Mouse (Mus musculus) large intestine, adult 2 months (tissue): Measurements from ENCODE around the gene A630001G21Rik. TPM values are rescaled to one million over a fixed set of nuclear protein-coding genes. Genes with fewer than 3 reads are reported as not detected.

Experiments
- DNase-seq: peaks from one replicate; pipeline ENCODE4 v3.0.0-alpha.2; 2012; ENCODE audit warnings: low read depth, low spot score
- WGBS: fragments of 180-500 bp; shearing (Covaris S2); methylation state at CpG from one replicate; pipeline ENCODE4 v1.1.7; 2018; 5-methylcytosine and 5-hydroxymethylcytosine counted together
- polyA plus RNA-seq: library from polyadenylated mRNA; depleted of rRNA; stranded (reverse); fragments of >200 nt; gene quantifications from 2 replicates; pipeline ENCODE4 v1.2.3, GENCODE M21; 2012

A630001G21Rik gene
- polyA plus RNA-seq, 1 experiment = 2.8 TPM

DNA sequence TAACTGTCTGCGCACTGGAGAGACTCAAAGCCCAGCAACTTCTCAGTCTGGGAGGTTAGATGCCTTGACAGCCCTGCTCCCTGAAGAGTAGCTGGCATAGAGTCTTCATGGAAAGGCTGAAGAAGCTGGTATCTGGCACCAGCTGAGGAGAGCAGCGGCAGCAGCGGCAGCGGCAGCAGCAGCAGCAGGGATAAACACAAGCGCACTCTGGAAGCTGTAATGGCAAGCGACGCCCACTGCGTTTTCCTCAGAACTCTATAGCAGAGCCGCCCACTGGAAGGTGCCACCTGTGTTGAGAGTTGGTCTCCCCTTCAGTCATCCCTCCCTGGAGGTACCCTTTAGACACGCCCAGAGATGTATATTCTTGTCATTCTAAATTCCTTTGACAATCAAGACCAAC is 2.3 kb downstream of the A630001G21Rik start:
- 48% methylated on average over 10 of the region's 10 CpGs for WGBS
- no peak for DNase-seq

GRCm38 (mm10) chr1:85775136-85775535 is 3.3 kb downstream of the A630001G21Rik start:
- no peak for DNase-seq
- WGBS = 64% methylated on average over 7 of the region's 7 CpGs

DNA sequence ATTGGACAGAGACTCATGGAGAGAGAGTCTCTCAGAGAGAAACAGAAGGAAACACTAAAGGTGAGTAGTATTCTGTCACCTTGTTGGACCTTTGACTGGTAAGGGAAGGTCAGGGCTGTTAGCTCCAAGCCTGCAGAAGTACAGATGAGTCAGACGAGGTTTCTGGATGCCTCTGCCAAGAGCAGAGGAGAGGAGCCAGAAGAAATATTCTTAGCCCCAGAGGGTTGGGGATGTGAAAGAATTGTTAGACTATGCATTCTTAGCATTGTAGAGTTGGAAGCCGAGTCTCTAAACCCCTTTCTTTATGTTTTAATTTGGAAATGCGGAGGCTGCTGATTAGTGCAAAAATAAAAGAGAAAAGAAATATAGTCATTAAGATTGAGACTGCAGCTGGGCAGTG is 6.5 kb downstream of the A630001G21Rik start:
- DNase-seq = no peak
- WGBS = 53% methylated on average over 3 of the region's 3 CpGs

DNA sequence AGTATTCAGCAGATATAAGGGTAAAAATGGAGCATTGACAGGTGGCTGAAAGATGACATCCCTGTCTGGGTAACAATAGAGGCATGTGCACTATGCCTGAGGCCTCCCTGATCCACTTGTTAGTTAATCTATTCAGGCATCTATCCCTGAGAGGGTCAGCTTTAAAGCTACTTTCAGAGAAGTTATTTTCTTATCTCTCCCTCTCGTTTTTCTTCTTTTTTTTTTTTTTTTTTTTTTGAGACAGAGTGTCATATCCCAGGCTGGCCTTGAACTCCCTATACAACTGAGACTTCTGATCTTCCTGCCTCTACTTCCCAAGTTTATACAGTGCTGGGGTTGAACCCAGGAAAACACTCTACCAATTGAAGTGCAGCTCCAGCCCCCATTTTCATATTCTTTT is 10.7 kb downstream of the A630001G21Rik start:
- no peak for DNase-seq
- 86% methylated on average over 1 of the region's 1 CpGs for WGBS

DNA sequence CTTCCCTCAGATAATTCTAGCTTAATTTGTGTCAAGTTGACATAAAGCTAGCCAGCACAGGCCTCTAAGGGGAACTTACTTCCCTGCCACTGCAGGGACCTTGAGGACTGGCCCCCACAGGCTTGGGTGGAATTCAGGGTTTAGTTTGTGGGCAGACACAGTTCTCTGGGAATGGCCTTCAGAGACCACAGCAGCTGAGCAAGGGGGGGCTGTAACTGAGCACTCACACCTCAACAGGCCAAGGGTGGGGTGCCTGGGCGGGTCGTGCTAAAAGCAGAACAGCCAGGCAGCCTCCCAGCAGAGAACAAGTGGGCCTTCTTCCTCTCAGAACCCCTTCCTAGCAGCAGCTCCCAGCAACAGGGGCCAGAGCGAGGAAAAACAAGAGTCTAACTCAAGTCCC is 12.3 kb downstream of the A630001G21Rik start:
- no peak for DNase-seq
- WGBS = 79% methylated on average over 3 of the region's 3 CpGs

- 78% methylated on average over 4 of the region's 4 CpGs for WGBS
- DNase-seq = no peak
Observed at GRCm38 (mm10) chr1:85764291-85764690, 14.2 kb downstream of the A630001G21Rik start.

DNA sequence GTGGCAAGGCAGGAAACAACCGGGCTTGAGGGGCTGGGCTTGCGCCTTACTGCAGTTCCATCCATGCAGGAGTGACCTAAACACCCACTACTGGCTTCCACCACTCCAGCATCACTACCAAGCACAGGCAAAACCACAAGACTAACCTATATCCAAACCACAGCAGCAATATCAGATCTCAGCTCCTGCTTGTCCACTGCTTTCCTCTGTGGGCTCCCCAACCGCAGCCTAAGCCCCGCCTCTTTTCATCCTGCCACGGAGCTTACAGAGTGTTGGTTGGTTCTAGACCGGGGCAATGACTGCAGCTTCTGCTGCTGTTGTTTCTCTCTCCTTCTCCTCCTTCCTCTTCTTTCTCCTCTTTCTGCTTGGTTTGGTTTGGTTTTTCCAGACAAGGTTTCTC is 15.1 kb downstream of the A630001G21Rik start:
- 73% methylated on average over 6 of the region's 6 CpGs for WGBS
- no peak for DNase-seq

DNA sequence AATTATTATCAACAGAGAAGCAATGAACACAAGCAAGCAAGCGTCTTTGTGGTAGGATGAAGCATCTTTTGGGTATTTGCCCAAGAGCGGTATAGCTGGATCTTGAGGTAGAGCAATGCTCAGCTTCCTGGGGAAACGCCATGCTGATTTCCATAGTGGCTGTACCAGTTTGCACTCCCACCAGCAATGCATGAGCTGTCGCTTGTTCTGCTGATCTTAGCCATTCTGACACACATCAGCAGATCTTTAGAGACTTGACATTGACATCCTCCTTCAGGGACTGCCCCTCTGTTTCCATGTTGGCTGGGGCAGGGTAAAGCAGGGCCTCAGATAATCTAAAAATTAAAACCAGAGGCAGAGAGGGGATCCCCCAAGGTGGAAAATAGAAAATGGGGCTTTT is 16.8 kb downstream of the A630001G21Rik start:
- no peak for DNase-seq
- WGBS = 89% methylated on average over 4 of the region's 4 CpGs

GRCm38 (mm10) chr1:85758969-85759293 is 19.5 kb downstream of the A630001G21Rik start:
- DNase-seq = no peak
- WGBS = 33% methylated on average over 1 of the region's 1 CpGs

- DNase-seq = no peak
- 41% methylated on average over 14 of the region's 14 CpGs for WGBS
Observed at GRCm38 (mm10) chr1:85758231-85758968, 20.0 kb downstream of the A630001G21Rik start.

DNA sequence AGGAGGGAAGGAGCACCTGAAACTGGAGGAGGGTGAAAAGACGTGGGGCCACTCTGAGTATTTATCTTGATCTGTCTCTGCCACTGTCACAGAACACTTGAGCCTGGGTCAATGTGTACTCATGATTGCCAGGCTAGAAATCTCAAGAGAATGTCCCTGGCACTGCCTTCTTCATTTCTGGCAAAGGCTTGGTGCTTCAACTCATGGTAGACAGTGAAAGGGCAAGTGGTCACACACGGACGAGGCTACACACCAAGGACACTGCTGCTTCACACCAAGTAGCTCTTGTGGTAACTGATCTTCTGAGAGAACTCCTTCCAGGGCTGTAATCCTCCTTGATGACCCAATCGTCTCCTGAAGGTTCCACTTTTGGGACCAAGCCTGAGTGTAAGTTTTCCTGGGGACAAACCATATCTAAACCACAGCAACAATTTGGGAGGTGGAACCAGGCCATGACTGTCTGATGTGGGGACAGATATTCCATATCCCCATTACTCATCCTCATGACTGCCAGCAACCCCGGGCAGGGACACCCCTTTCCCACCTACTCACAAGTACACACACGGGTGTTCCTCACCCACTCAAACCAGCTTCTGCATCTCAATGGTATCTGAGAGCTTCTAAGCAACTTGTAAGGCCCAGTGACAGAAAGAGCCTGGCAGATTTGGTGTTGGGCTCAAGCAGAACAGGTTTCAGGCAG is 20.8 kb downstream of the A630001G21Rik start:
- DNase-seq = no peak
- 74% methylated on average over 6 of the region's 6 CpGs for WGBS

- WGBS = 83% methylated on average over 11 of the region's 11 CpGs
- no peak for DNase-seq
Observed at GRCm38 (mm10) chr1:85751932-85752680, 26.3 kb downstream of the A630001G21Rik start.

DNA sequence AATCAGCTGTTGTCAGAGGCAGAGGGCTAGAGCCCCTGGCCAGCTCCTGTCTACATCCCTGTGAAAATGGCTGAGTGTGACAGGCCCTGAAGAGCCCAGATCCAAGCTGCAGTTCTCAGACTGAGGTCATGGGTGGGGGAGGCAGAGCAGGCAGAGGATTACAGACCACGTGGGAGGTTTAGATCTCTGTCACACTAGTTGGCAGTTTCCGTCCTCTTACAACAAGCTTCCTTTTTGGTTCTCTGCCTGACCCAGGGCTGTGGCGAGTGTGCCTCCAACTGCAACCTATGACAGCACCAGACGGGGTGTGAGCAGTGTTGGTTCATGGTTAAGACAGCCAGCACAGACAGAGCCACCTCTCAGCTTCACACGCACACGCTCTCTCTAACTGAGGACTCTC is 26.9 kb downstream of the A630001G21Rik start:
- no peak for DNase-seq
- WGBS = 58% methylated on average over 6 of the region's 6 CpGs

GRCm38 (mm10) chr1:85750650-85751049 is 27.8 kb downstream of the A630001G21Rik start:
- WGBS = 95% methylated on average over 4 of the region's 4 CpGs
- DNase-seq = no peak

GRCm38 (mm10) chr1:85749829-85750228 is 28.6 kb downstream of the A630001G21Rik start:
- no peak for DNase-seq
- 86% methylated on average over 2 of the region's 2 CpGs for WGBS

GRCm38 (mm10) chr1:85746511-85746910 is 31.9 kb downstream of the A630001G21Rik start:
- 87% methylated on average over 5 of the region's 5 CpGs for WGBS
- DNase-seq = no peak

GRCm38 (mm10) chr1:85744539-85744938 is 33.9 kb downstream of the A630001G21Rik start:
- no peak for DNase-seq
- 59% methylated on average over 3 of the region's 3 CpGs for WGBS

GRCm38 (mm10) chr1:85742916-85743505 is 35.4 kb downstream of the A630001G21Rik start:
- WGBS = 29% methylated on average over 2 of the region's 2 CpGs
- DNase-seq = no peak

- WGBS = 71% methylated on average over 5 of the region's 5 CpGs
- DNase-seq = no peak
Observed at GRCm38 (mm10) chr1:85742333-85742732, 36.1 kb downstream of the A630001G21Rik start.

GRCm38 (mm10) chr1:85740923-85741322 is 37.5 kb downstream of the A630001G21Rik start:
- 69% methylated on average over 6 of the region's 6 CpGs for WGBS

More at GRCm38 (mm10) chr1:85740923-85741322, 37.5 kb downstream of the A630001G21Rik start:
- no peak for DNase-seq
